Mouse (Mus musculus) hindbrain, embryonic 15.5 days (tissue): ENCODE measurements around the gene 9330182L06Rik. TPM values are rescaled to one million over a fixed set of nuclear protein-coding genes. Genes with fewer than 3 reads are reported as not detected.

Experiments used
- ATAC-seq: fragments of 200-750 bp; cut with Nextera tagmentation; 2 replicates; pipeline ENCODE4 v1.8.0; 2017; ENCODE audit warnings: low read depth, moderate number of reproducible peaks, moderate TSS enrichment; ENCODE audit not compliant: low FRiP score
- H3K27ac ChIP-seq: fragments of 300-500 bp; sonication (generic); replicated peaks from 2 replicates; pipeline ENCODE4 v1.5.1; 2015; ENCODE audit warnings: mild to moderate bottlenecking, inconsistent platforms
- H3K27me3 ChIP-seq: fragments of 300-500 bp; sonication (generic); 2 replicates; pipeline ENCODE4 v1.6.1; 2015; ENCODE audit warnings: control low read depth, inconsistent platforms
- H3K36me3 ChIP-seq: fragments of 300-500 bp; sonication (generic); 2 replicates; pipeline ENCODE4 v1.6.1; 2015; ENCODE audit warnings: control low read depth, inconsistent platforms
- H3K4me1 ChIP-seq: fragments of 300-500 bp; sonication (generic); replicated peaks from 2 replicates; pipeline ENCODE4 v1.6.1; 2015; ENCODE audit warnings: control low read depth, inconsistent platforms
- H3K4me2 ChIP-seq: fragments of 300-500 bp; sonication (generic); 2 replicates; pipeline ENCODE4 v1.6.1; 2015; ENCODE audit warnings: moderate library complexity, mild to moderate bottlenecking, inconsistent platforms
- H3K4me3 ChIP-seq: fragments of 300-500 bp; sonication (generic); 2 replicates; pipeline ENCODE4 v1.5.1; 2015; ENCODE audit warnings: mild to moderate bottlenecking, inconsistent platforms
- H3K9ac ChIP-seq: fragments of 300-500 bp; sonication (generic); 2 replicates; pipeline ENCODE4 v1.6.1; 2015; ENCODE audit warnings: inconsistent platforms
- H3K9me3 ChIP-seq: fragments of 300-500 bp; sonication (generic); 2 replicates; pipeline ENCODE4 v1.6.1; 2016; ENCODE audit warnings: control low read depth, inconsistent platforms
- WGBS: fragments of 180-500 bp; shearing (Covaris S2); methylation state at CpG from one replicate; pipeline ENCODE4 v1.1.7; 2015; 5-methylcytosine and 5-hydroxymethylcytosine counted together
- microRNA counts: library from miRNA; unstranded; fragments of <30 nt; microRNA quantifications from one replicate; lab custom pipeline; 2016
- microRNA-seq: library from miRNA; unstranded; fragments of <30 nt; microRNA quantifications from one replicate; pipeline ENCODE4, GENCODE M21; 2016
- polyA plus RNA-seq: library from polyadenylated mRNA; unstranded; fragments of >200 nt; fragmentation: Nextera tagmentation; extraction: Ambion mirVana; gene quantifications from 2 replicates; pipeline ENCODE4 v1.2.1, GENCODE M21; 2015

9330182L06Rik gene
- polyA plus RNA-seq, 1 experiment from 2014 or later: 23.3 TPM

DNA sequence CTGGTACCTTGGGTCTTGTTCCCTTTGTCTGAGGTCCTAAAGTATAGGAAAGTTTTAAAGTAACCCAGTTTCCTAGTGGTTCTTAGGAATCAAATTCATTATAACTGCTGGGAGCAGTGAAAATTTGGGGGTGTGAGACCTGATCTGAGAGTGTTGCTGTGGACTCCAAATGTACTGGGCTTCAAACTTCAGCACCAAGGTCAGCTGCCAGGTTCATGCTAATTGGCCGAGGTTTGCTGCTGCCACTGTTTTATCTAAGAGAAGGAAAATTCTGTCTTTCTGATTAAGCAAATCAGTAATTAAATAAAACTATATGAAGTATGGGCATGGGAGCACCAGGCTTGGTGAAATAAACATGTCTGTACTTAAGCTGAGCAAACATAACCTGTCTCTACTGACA is 180.2 kb downstream of the 9330182L06Rik start:
- ATAC-seq: no peak
- Histone ChIP-seq H3K4me1 (no peaks in the 10 kb centered on the region), H3K27me3 (no peaks in the 10 kb centered on the region), H3K9me3 (no peaks in the 10 kb centered on the region), H3K36me3 (no peaks in the 10 kb centered on the region), H3K27ac (no peak overlapping the region), H3K9ac (no peak overlapping the region), H3K4me2 (no peak overlapping the region), H3K4me3 (no peak overlapping the region)
- WGBS: 24% methylated on average over 1 of the region's 1 CpGs

DNA sequence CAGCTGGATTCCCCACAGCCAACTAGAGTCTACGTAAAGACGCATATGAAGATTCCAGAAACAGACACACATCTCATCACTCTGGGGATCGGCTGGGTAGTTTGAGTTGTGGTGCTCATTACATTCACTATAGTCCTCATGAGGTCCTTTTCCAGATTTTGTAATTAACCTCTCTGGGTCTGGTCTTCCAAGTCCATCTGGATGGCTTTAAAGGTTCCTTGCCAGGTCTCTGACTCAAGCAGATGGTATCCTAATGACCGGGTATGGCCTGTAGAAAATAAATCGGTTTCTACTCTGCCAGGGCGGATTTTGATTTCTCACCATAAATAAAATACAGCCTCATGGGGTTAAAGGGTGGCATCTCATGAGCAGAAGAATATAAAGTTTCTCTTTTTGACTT is 183.0 kb downstream of the 9330182L06Rik start:
- Histone ChIP-seq H3K9me3 (no peaks in the 10 kb centered on the region), H3K27me3 (no peaks in the 10 kb centered on the region), H3K9ac (no peak overlapping the region), H3K4me3 (no peak overlapping the region), H3K4me2 (no peak overlapping the region), H3K4me1 (no peaks in the 10 kb centered on the region), H3K27ac (no peak overlapping the region), H3K36me3 (no peaks in the 10 kb centered on the region)
- WGBS: 78% methylated on average over 6 of the region's 6 CpGs
- no peak for ATAC-seq

DNA sequence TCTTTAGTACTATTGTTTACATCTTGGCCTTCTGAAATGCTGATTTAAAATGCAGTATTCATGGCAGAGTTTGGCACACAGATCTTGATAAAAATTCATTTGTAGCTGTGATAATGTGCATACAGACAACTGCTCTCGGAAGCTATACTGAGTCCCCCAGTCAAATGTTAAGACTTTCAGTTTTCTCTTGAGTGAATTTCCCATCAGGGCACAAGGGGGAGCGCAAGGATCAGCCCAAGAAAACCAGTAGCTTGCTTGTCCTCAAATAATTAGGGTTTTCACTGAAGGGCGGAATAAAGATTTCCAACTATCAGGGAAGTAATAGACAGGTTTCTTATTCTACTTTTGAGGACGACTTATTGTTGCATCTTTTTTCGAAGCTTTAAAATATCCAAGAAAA is 183.7 kb downstream of the 9330182L06Rik start:
- no peaks in the 10 kb centered on the region for H3K9me3 ChIP-seq
- no peak overlapping the region for H3K4me2 ChIP-seq
- no peaks in the 10 kb centered on the region for H3K4me1 ChIP-seq
- no peaks in the 10 kb centered on the region for H3K27me3 ChIP-seq
- H3K36me3 ChIP-seq: no peaks in the 10 kb centered on the region
- no peak overlapping the region for H3K4me3 ChIP-seq
- ATAC-seq: no peak
- H3K9ac ChIP-seq: no peak overlapping the region
- H3K27ac ChIP-seq: no peak overlapping the region
- 72% methylated on average over 5 of the region's 5 CpGs for WGBS

DNA sequence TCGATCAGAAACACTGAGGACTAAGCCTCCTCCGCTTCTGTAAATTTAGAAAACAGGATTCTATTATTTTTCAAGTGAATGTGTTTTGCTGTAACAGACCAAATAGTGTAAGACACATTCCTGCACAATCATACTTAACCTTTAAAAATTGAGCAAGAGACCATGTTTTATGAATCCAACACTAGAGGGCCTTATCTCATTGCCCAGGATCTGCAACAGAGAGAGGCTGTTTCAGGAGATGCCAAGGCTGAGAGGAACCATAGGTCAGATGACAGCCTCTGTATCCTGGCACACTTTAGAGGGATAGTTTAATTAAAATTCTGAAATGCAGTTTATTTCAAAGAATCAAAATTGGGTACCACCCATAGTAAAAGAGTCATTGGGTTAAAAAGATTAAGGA is 187.4 kb downstream of the 9330182L06Rik start:
- Histone ChIP-seq H3K9me3 (no peaks in the 10 kb centered on the region), H3K27me3 (no peaks in the 10 kb centered on the region), H3K4me3 (no peak overlapping the region), H3K4me2 (no peak overlapping the region), H3K9ac (no peak overlapping the region), H3K4me1 (no peaks in the 10 kb centered on the region), H3K27ac (no peak overlapping the region), H3K36me3 (no peaks in the 10 kb centered on the region)
- no peak for ATAC-seq
- WGBS: 96% methylated on average over 2 of the region's 2 CpGs

DNA sequence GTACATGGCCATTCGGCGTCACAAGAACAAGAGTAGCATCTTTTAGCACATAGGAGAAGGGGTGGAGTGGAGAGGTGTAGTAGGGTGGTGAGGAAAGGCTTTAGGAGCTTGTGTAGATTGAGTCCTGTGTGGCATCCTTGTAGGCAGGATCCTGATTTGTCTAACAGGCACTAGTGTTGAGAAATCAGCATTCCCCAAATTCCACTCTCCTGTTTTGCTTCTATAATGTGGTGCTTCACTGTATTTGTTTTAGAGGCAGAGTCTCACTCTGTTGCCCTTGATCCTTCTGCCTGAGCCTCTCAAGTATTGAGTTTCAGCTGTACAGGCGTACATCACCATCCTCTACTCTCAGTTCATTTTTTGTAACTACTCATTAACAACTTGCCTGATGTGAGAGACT is 211.7 kb downstream of the 9330182L06Rik start:
- no peaks in the 10 kb centered on the region for H3K27me3 ChIP-seq
- H3K4me3 ChIP-seq: no peak overlapping the region
- no peak overlapping the region for H3K27ac ChIP-seq
- H3K9me3 ChIP-seq: no peaks in the 10 kb centered on the region
- no peaks in the 10 kb centered on the region for H3K36me3 ChIP-seq
- H3K4me1 ChIP-seq: no peaks in the 10 kb centered on the region
- H3K4me2 ChIP-seq: no peak overlapping the region
- ATAC-seq: no peak
- WGBS: 88% methylated on average over 3 of the region's 3 CpGs
- H3K9ac ChIP-seq: no peak overlapping the region

DNA sequence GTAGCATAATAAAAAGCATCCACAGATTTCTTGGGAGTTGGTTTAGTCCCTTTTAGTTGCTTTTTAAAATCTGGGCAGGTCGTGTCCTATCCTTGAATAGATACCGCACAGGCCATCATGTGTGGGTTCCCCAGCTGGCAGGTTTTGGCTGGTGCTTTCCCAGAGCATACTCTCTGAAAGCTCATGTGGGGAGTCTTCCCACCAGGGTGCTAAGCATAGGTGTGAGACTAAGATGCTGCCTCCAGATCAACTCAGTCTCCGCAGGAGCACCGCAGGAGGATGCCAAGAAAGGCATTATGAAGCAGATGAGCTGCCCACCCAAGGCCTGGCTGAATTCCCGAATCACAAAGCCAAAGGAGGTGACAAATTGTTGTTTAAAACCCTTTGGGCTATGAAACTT is 229.5 kb downstream of the 9330182L06Rik start:
- H3K36me3 ChIP-seq: no peaks in the 10 kb centered on the region
- H3K27ac ChIP-seq: no peak overlapping the region
- WGBS: 37% methylated on average over 5 of the region's 5 CpGs
- H3K4me1 ChIP-seq: 0 out of 2 replicates have a peak, but pooled peaks cover 3% of the 10 kb centered on the region
- no peak for ATAC-seq
- H3K4me2 ChIP-seq: no peak overlapping the region
- no peaks in the 10 kb centered on the region for H3K9me3 ChIP-seq
- H3K9ac ChIP-seq: no peak overlapping the region
- no peak overlapping the region for H3K4me3 ChIP-seq
- no peaks in the 10 kb centered on the region for H3K27me3 ChIP-seq

DNA sequence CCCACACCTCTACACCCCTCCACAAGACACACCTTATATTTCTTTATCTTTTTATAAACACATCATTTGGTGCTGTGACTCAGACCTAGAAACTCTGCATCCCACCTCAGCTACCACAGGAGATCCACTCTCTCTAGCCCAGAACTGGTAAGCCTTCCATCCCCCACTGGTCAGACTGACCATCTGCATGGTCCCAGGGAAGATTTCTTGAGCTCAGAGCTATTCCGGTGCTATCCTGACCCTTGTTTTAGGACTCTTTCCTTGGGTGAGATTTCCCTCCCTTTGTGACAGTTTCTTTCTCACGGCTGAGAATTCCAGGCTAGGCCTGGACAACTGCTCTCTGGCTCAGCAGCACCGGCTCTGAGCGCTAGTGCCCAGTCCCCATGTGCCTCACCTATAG is 231.3 kb downstream of the 9330182L06Rik start:
- Histone ChIP-seq H3K9me3 (no peaks in the 10 kb centered on the region), H3K4me1 (0 out of 2 replicates have a peak, but pooled peaks cover 3% of the 10 kb centered on the region), H3K4me3 (no peak overlapping the region), H3K9ac (no peak overlapping the region), H3K27me3 (no peaks in the 10 kb centered on the region), H3K4me2 (no peak overlapping the region), H3K36me3 (no peaks in the 10 kb centered on the region; the same call in 1 of the 2 replicates), H3K27ac (no peak overlapping the region)
- WGBS: 71% methylated on average over 4 of the region's 4 CpGs
- ATAC-seq: no peak

DNA sequence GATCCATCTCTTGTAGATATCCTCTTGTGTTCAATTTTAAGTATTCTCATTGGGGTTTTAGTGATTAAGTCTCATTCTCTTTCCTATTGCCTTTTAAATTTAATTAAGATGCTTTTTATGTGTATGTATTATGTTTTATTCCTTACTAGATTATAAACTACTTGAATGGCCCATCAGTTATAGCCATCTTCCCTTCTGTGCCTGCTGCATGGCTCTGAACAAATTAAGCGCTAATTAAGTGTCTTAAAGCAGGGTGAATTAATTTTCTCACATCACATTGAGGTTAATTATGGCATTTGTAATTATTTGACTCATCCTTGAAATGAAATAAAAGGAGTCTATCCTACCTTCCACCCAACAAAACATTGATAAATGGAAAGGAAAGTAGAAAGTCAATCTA is 245.1 kb downstream of the 9330182L06Rik start:
- 80% methylated on average over 1 of the region's 1 CpGs for WGBS
- no peaks in the 10 kb centered on the region for H3K27me3 ChIP-seq
- H3K36me3 ChIP-seq: no peaks in the 10 kb centered on the region
- no peak for ATAC-seq
- H3K4me2 ChIP-seq: no peak overlapping the region
- no peaks in the 10 kb centered on the region for H3K4me1 ChIP-seq
- H3K9me3 ChIP-seq: peaks cover 8% of the 10 kb centered on the region; the same call in 1 of the 2 replicates
- H3K9ac ChIP-seq: no peak overlapping the region
- no peak overlapping the region for H3K4me3 ChIP-seq
- H3K27ac ChIP-seq: no peak overlapping the region

DNA sequence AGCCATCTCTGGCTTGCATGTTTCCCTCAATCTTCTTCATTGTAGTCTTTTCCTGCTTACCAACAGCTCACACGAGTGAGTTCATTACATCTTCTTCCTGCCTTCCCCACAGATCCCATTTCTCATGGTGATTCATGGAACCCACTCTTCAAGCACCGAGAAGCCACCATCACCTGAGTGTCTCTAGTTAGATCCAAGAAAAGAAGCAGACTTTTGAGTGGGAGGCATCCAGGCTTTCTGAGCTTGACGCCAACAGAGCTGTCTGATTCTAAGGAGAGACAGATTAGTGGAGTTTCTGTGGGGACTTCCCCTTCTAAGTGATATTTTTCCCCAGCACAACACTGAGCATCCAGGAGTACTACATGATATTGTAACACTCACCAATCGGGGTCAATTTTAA is 259.6 kb downstream of the 9330182L06Rik start:
- H3K9ac ChIP-seq: no peak overlapping the region
- H3K4me3 ChIP-seq: no peak overlapping the region
- H3K4me2 ChIP-seq: no peak overlapping the region
- no peak for ATAC-seq
- 92% methylated on average over 4 of the region's 4 CpGs for WGBS
- no peaks in the 10 kb centered on the region for H3K9me3 ChIP-seq
- H3K27ac ChIP-seq: no peak overlapping the region
- H3K27me3 ChIP-seq: no peaks in the 10 kb centered on the region
- no peaks in the 10 kb centered on the region for H3K36me3 ChIP-seq
- H3K4me1 ChIP-seq: no peaks in the 10 kb centered on the region

MicroRNA genes within 50 kb of the gene (microRNA counts, 519-probe panel; counts per million panel counts)
- 992 counts per million, percentile 2 among the panel's probes with 10 or more counts for microRNA mmu-miR-879 (lab: Ali Mortazavi, UCI)

Small RNAs within 50 kb of the gene (microRNA-seq; reads per million reads assigned to microRNA genes)
- gene Mir879: 15.9 reads per million, percentile 31 among the genes with 10 or more reads in this experiment

Other genes starting within 250 kb of the 9330182L06Rik start
- gene Tmem243, start 165.4 kb upstream of the 9330182L06Rik start, polyA plus RNA-seq: 10.6 and 11.2 TPM in 2 replicates
- gene Dmtf1, start 104.3 kb upstream of the 9330182L06Rik start, polyA plus RNA-seq: 55.8 and 56.1 TPM in 2 replicates